Mouse (Mus musculus): ENCODE measurements around the gene Gm14744. TPM values are rescaled to one million over a fixed set of nuclear protein-coding genes. Genes with fewer than 3 reads are reported as not detected.
"Not testable (repeated sequence)": the region's sequence is repeated elsewhere in the genome, so short reads cannot be mapped to it uniquely, and the experiment has no call there.

Gm14744 gene
- polyA plus RNA-seq (2021), result not detected

GRCm38 (mm10) chrX:77864458-77864857, at the start of gene Gm14744:
Gene Gm14744, plus strand, starts transcription at chrX:77864758.
- in situ Hi-C loops (cut with MboI; ENCODE audit: low pct_unique_long_range_greater_than_20kb); CTCF ChIA-PET; DNase-seq (ENCODE audit: low read depth, low spot score); POLR2A ChIA-PET; ATAC-seq: not testable (repeated sequence)
- H3K27me3 ChIP-seq, result peaks cover 18% of the 10 kb centered on the region

GRCm38 (mm10) chrX:77853523-77853922, 11.0 kb upstream of the Gm14744 start, which contains the start of gene Pbsn:
Gene Pbsn, minus strand, starts transcription at chrX:77853623.
- ChIA-PET CTCF (no interaction called here), POLR2A (no interaction called here)
- ATAC-seq, result no peak
- H3K27me3 ChIP-seq, result peaks cover 38% of the 10 kb centered on the region
- in situ Hi-C loops (cut with MboI; ENCODE audit: low pct_unique_long_range_greater_than_20kb), result no loop called here
- no peak for TF ChIP-seq CTCF (IDR thresholded peaks at IDR 0.05)
- no peak for DNase-seq (ENCODE audit: low read depth, low spot score)

- TF ChIP-seq CTCF (IDR thresholded peaks at IDR 0.05), result peak; percentile 46
- DNase-seq (ENCODE audit: low read depth, low spot score); in situ Hi-C loops (cut with MboI; ENCODE audit: low pct_unique_long_range_greater_than_20kb); POLR2A ChIA-PET; CTCF ChIA-PET; ATAC-seq: not testable (repeated sequence)
- peaks cover 14% of the 10 kb centered on the region for H3K27me3 ChIP-seq
These were observed 15.5 kb downstream of the Gm14744 start for GRCm38 (mm10) chrX:77880033-77880432.

Other genes starting within 250 kb of the Gm14744 start
- gene Prkx, start 68.5 kb upstream of the Gm14744 start, polyA plus RNA-seq (2021), result 45.4 TPM
- gene Pbsn, start 11.1 kb upstream of the Gm14744 start, polyA plus RNA-seq (2021), result not detected
- not detected for gene 5430402E10Rik, start 60.3 kb downstream of the Gm14744 start, polyA plus RNA-seq (2021)
- gene Obp1a, start 226.6 kb downstream of the Gm14744 start, polyA plus RNA-seq (2021), result not detected

Data from Patski (cell line).